Mouse (Mus musculus) intestine, embryonic 14.5 days (tissue): ENCODE results near the gene Ahsg. TPM values are rescaled to one million over a fixed set of nuclear protein-coding genes. Genes with fewer than 3 reads are reported as not detected.

Experiments used
- ATAC-seq: fragments of 200-750 bp; cut with Nextera tagmentation; replicated peaks from 2 replicates; pipeline ENCODE4 v1.8.0; 2017; ENCODE audit warnings: low read depth, moderate number of reproducible peaks, moderate TSS enrichment, moderate library complexity; ENCODE audit not compliant: low FRiP score, low TSS enrichment
- DNase-seq: peaks from one replicate; pipeline ENCODE4 v3.0.0-alpha.2; 2018; ENCODE audit warnings: low spot score
- H3K27ac ChIP-seq: fragments of 300-500 bp; sonication (generic); 2 replicates; pipeline ENCODE4 v1.5.1; 2014; ENCODE audit warnings: low read depth, mild to moderate bottlenecking, control low read depth
- H3K27me3 ChIP-seq: fragments of 300-500 bp; sonication (generic); replicated peaks from 2 replicates; pipeline ENCODE4 v1.6.1; 2014; ENCODE audit warnings: low read length, control low read depth; ENCODE audit not compliant: control insufficient read depth, insufficient read depth
- H3K36me3 ChIP-seq: fragments of 300-500 bp; sonication (generic); 2 replicates; pipeline ENCODE4 v1.6.1; 2014; ENCODE audit warnings: low read length, control low read depth; ENCODE audit not compliant: control insufficient read depth, insufficient read depth
- H3K4me1 ChIP-seq: fragments of 300-500 bp; sonication (generic); replicated peaks from 2 replicates; pipeline ENCODE4 v1.6.1; 2014; ENCODE audit warnings: low read length, control low read depth, mixed read lengths; ENCODE audit not compliant: control insufficient read depth, insufficient read depth
- H3K4me2 ChIP-seq: fragments of 300-500 bp; sonication (generic); 2 replicates; pipeline ENCODE4 v1.6.1; 2014; ENCODE audit warnings: low read length
- H3K4me3 ChIP-seq: fragments of 300-500 bp; sonication (generic); 2 replicates; pipeline ENCODE4 v1.5.1; 2014; ENCODE audit warnings: low read depth, low read length, control low read depth, mixed read lengths
- H3K9ac ChIP-seq: fragments of 300-500 bp; sonication (generic); 2 replicates; pipeline ENCODE4 v1.6.1; 2014; ENCODE audit warnings: mild to moderate bottlenecking, low read length
- H3K9me3 ChIP-seq: fragments of 300-500 bp; sonication (generic); 2 replicates; pipeline ENCODE4 v1.6.1; 2016; ENCODE audit warnings: low read length, control low read depth; ENCODE audit not compliant: control insufficient read depth
- WGBS: fragments of 180-500 bp; shearing (Covaris S2); extraction: QIAGEN DNeasy Blood & Tissue Kit; methylation state at CpG from one replicate; pipeline ENCODE4 v1.1.7; 2014; 5-methylcytosine and 5-hydroxymethylcytosine counted together
- polyA plus RNA-seq: library from polyadenylated mRNA; unstranded; fragments of >200 nt; fragmentation: Nextera tagmentation; extraction: Ambion mirVana; gene quantifications from 2 replicates; pipeline ENCODE4 v1.2.1, GENCODE M21; 2014

Ahsg gene
- polyA plus RNA-seq = 0.36 and 0.43 TPM in 2 replicates

- no peak for DNase-seq
- no peaks in the 10 kb centered on the region for H3K9me3 ChIP-seq
- H3K27me3 ChIP-seq = no peaks in the 10 kb centered on the region
- no peak within 1 kb of the TSS for H3K4me2 ChIP-seq
- H3K36me3 ChIP-seq = no peaks in the 10 kb centered on the region
- ATAC-seq = no peak
- no peak within 1 kb of the TSS for H3K9ac ChIP-seq
- no peak within 1 kb of the TSS for H3K27ac ChIP-seq
- H3K4me1 ChIP-seq = no peaks in the 10 kb centered on the region
- WGBS = 91% methylated on average over 11 of the region's 11 CpGs
- H3K4me3 ChIP-seq = no peak within 1 kb of the TSS
Measured at GRCm38 (mm10) chr16:22890683-22891510, at the start of gene Ahsg. Gene Ahsg (plus strand): TSS chr16:22891277.

DNA sequence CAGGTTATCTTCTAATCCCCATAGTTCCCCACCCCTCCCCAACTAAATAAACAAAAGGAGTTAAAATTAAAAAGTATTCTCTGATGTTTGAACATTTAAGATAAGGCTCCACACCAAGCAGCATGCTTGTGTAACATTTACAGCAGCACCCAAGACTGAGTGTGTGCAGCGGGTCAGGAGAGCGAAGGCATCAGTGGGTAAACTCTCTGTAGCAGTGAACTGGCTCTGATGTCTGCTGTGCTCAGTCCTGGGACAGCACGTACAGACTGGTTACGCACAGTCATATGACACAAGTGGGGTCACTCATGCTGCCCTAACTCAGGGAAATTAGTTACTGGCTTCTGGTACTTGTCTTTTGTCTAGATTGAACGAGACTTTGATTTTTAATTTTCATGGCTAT, 48.2 kb upstream of the Ahsg start:
- no peak for ATAC-seq
- Histone ChIP-seq H3K9ac (no peak overlapping the region), H3K9me3 (no peaks in the 10 kb centered on the region), H3K4me1 (peaks cover 8% of the 10 kb centered on the region), H3K27me3 (no peaks in the 10 kb centered on the region), H3K4me3 (no peak overlapping the region), H3K36me3 (peaks cover 38% of the 10 kb centered on the region), H3K4me2 (no peak overlapping the region), H3K27ac (no peak overlapping the region)
- 90% methylated on average over 5 of the region's 5 CpGs for WGBS
- no peak for DNase-seq

DNA sequence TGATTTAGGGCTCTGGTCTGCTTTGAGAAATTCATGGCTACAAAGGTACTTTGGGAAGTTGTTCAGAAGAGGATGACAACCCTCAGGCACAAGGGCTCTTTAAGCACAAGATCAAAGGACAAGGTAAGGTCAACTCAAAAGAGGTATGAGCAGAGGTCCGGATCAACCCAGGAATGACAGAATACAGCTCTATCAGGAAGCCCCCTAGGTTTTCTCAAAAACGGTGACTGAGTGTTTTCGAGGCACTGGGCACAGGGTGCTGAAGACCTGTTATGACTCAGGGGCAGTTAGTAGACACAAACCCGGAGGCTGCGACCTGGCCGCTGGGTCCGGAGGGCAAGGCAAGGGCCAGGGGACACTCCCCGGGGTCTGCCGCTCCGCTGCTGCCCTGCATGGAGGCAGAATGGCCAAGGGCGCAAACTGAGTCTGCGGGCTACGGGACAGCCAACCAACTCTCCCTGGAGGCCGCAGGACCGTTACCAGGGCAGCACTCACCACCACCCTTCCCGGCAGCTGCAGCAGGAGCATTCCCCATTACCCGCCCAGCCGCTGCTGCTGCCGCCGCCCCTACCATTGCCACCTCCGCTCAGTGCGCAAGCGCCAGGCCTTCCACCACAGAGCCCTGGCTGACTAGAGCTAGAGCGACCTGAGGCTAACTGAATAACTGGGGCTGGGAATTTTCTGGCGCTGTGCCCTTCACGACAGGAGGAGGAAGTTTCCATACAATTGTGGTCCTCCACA, 46.8 kb upstream of the Ahsg start:
- ATAC-seq = peak; percentile 92
- H3K27ac ChIP-seq = no peak overlapping the region

GRCm38 (mm10) chr16:22844834-22845233, 46.2 kb upstream of the Ahsg start:
- Histone ChIP-seq H3K36me3 (peaks cover 20% of the 10 kb centered on the region), H3K4me3 (peak overlapping the region; percentile 47), H3K27me3 (no peaks in the 10 kb centered on the region), H3K4me2 (peak overlapping the region; percentile 92), H3K9ac (0 out of 2 replicates have a peak overlapping the region, but pooled peaks have one; percentile 74), H3K27ac (no peak overlapping the region), H3K9me3 (no peaks in the 10 kb centered on the region), H3K4me1 (peaks cover 8% of the 10 kb centered on the region)
- DNase-seq = no peak
- 42% methylated on average over 5 of the region's 5 CpGs for WGBS
- no peak for ATAC-seq

More for the DNA sequence above, 46.8 kb upstream of the Ahsg start:
- H3K4me3 ChIP-seq = peak overlapping the region; percentile 47
- no peaks in the 10 kb centered on the region for H3K9me3 ChIP-seq
- H3K36me3 ChIP-seq = peaks cover 26% of the 10 kb centered on the region
- peak; percentile 86 for DNase-seq
- H3K4me2 ChIP-seq = peak overlapping the region; percentile 92
- H3K4me1 ChIP-seq = peaks cover 8% of the 10 kb centered on the region
- no peaks in the 10 kb centered on the region for H3K27me3 ChIP-seq
- H3K9ac ChIP-seq = peak overlapping the region; percentile 74
- WGBS = 3% methylated on average over 26 of the region's 26 CpGs

GRCm38 (mm10) chr16:22845481-22845880, 45.6 kb upstream of the Ahsg start:
- no peak overlapping the region for H3K27ac ChIP-seq
- H3K4me3 ChIP-seq = no peak overlapping the region
- no peaks in the 10 kb centered on the region for H3K9me3 ChIP-seq
- peaks cover 8% of the 10 kb centered on the region for H3K4me1 ChIP-seq
- H3K9ac ChIP-seq = no peak overlapping the region
- no peak for ATAC-seq
- no peak for DNase-seq
- no peak overlapping the region for H3K4me2 ChIP-seq
- H3K36me3 ChIP-seq = peaks cover 14% of the 10 kb centered on the region
- no peaks in the 10 kb centered on the region for H3K27me3 ChIP-seq
- 92% methylated on average over 4 of the region's 4 CpGs for WGBS

GRCm38 (mm10) chr16:22847686-22848085, 43.4 kb upstream of the Ahsg start:
- DNase-seq (no peak), ATAC-seq (no peak)
- WGBS = 78% methylated on average over 1 of the region's 1 CpGs
- Histone ChIP-seq H3K4me2 (no peak overlapping the region), H3K36me3 (no peaks in the 10 kb centered on the region), H3K4me1 (peaks cover 8% of the 10 kb centered on the region), H3K9me3 (no peaks in the 10 kb centered on the region), H3K27me3 (no peaks in the 10 kb centered on the region), H3K27ac (no peak overlapping the region), H3K9ac (no peak overlapping the region), H3K4me3 (no peak overlapping the region)

DNA sequence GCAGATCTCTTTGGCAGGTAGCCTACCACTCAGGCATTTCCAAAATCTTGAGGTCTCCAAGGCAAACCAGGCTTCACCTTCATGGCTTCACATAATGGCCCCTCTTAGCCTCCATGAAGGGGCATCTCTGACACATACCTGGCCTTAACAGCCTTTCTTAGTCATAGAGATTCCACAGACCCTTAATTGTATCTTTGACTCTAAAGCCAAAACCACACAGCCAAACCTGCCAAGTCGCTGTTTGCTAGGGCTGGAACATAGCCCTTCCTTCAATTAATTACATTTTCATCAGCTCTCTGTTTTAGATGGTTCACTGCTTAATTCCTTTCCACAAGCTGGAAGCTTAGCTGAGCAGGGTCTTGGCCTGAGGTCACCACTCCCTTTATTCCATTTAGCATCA, 42.7 kb upstream of the Ahsg start:
- 84% methylated on average over 1 of the region's 1 CpGs for whole genome bisulfite sequencing
- Histone ChIP-seq H3K4me2 (no peak overlapping the region), H3K36me3 (no peaks in the 10 kb centered on the region), H3K9me3 (no peaks in the 10 kb centered on the region), H3K9ac (no peak overlapping the region), H3K4me3 (no peak overlapping the region), H3K4me1 (peaks cover 8% of the 10 kb centered on the region), H3K27ac (no peak overlapping the region), H3K27me3 (no peaks in the 10 kb centered on the region)
- ATAC-seq = no peak
- DNase-seq = no peak

DNA sequence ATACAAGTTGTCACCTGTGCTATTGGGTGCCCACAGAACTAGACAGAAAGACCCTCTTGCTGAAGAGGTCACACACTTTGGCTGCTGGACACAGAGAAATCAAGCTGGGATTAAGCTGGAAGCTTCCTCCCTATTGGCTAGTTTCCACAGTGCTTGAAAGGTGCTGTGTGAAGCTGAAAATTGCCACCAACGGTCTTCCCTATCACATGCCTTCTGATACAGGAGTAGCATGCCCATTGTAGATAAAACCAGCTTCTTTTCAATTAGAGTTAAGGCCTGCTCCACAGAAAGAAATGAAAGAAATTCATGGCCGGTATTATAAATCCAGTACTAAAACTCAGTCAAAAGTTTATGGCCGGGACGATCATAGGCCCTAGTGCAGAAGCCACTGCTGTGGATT, 38.4 kb upstream of the Ahsg start:
- H3K4me1 ChIP-seq = peaks cover 5% of the 10 kb centered on the region; the same call in 1 of the 2 replicates
- H3K9ac ChIP-seq = no peak overlapping the region
- H3K27ac ChIP-seq = no peak overlapping the region
- DNase-seq (no peak), ATAC-seq (no peak)
- 98% methylated on average over 4 of the region's 4 CpGs for WGBS
- H3K9me3 ChIP-seq = no peaks in the 10 kb centered on the region
- H3K36me3 ChIP-seq = no peaks in the 10 kb centered on the region
- no peak overlapping the region for H3K4me2 ChIP-seq
- no peak overlapping the region for H3K4me3 ChIP-seq
- H3K27me3 ChIP-seq = no peaks in the 10 kb centered on the region
